Mouse (Mus musculus): ENCODE data around the gene A730049H05Rik.
A peak's percentile ranks its signal among the peaks of the same experiment; 100 is the strongest.

Gene A730049H05Rik

DNA sequence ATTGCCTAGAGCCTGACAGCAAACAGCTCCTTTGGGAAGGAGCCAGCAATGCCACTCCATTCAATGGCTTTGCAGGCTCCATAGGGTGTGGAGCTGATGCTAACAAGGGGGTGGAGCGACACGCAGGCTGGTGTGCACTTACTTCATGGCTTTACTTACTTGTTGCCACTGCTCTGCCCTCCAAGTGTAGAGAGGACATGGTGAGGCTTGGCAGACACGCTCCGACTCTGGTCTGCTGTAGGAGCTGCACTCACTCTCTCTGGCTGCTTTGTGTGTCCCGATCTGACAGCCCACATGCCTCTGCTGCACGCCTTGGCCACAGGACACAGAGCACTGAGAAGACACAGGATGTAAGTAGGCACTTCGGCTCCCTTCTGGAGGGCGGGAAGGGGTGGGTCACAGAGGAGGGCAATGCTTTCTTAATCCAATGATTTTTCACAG, at the start of gene A730049H05Rik:
A730049H05Rik (plus strand) TSS at position 168 of the 441 bp plus-strand sequence.
- DNase-seq: peak; percentile 11

DNA sequence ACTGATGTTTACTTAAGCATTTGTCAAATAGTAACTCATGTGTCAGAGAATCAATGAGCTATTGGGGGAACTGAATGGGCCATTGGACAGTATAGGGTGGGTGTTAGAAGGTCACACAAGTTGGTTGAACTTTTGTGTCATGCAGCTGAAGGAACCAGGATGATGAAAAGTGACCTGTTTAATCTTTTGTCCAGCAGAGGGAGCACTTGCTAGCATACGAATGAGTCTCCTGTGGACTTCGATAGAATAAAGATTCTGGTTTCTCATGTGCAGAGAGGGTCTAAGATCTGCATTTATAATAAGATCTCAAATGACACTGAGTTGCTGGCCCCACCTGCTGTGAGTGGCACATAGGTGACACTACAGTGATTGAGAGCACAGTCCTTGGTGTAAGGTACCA, 39.9 kb upstream of the A730049H05Rik start:
- no peak for DNase-seq

DNA sequence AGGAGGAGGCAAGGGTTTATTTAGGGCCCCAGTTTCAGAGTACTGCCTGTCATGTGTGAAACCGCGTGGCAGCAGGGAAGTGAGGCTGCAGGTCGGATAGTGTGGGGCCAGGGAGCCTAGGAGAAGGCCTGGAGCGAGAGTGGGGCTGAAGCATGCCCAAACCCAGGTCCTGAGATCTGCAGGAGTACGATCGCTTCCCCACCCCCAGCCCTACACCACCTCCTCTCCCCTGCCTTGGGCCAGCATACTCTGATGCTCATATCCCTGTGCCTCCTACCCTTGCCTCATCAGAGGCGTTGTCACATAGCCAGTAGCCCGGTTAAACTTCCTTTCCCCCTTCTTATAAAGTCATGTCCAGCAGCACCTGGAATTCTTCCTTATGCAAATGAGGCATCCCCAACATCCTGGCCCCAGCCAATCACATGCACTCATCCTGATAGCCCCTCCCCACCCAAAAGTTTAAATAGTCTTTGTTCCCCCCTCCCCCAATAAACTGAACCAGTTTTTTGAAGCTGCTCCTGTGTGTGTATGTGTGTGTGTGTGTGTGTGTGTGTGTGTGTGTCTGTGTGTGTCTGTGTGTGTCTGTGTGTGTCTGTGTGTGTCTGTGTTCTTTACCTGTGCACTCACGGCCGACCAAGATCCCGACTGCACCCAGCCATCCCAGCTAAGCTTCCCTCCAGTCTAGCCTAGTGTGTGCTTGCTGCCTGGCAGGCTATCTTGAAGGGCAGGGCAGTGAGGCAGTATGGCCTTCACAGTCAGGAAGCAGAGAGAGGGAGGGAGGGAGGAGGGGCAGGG, 36.9 kb upstream of the A730049H05Rik start:
- no peak for DNase-seq

DNA sequence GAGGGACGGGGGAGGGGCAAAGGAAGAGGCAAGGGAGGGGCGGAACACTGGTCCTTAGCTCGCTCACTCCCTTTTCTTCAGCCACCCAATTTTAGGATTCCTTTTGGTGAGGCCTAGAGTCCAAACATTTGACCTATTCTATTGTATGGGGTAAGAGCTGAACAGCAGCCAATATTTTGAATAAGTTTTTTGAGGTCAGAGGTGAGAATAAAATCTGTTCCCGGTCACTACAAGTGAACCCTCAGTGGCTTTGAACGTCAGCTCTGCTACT, 36.4 kb upstream of the A730049H05Rik start:
- no peak for DNase-seq

DNA sequence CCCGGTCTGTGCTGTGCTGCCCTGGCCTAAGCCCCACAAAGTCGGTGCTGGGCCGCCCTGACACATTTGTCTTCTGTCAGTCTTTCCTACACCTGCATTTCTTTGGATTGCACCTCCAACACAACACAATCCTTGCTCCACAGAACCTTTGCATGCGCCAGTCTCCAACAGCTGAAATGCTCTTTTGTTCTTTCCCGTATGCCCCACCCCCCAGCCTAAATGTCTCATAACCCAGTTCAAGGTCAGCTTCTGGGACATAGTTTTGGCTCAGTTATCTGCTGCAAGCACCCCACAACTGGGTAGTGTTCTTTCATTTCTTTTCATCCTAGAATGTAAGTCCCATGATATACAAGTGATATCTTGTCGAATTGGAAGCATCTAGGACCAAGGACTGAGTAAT, 34.8 kb upstream of the A730049H05Rik start:
- DNase-seq: no peak

DNA sequence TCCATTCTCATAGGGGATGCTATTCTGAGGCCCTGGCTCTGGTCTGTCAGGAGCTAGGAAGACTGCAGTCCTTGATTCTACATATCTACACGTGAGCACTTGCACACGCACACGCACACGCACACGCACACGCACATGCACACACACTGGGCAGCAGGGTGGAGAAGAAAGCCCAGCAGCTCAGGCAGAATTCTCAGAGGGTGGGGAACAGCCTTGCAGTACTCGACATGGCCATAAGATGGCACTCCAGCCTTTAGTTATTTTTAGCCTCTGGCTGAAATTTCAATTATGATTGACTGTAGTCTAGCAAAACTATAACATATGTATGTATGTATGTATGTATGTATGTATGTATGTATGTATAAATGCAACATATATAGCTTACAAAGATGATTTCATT, 31.5 kb upstream of the A730049H05Rik start:
- DNase-seq: no peak

DNA sequence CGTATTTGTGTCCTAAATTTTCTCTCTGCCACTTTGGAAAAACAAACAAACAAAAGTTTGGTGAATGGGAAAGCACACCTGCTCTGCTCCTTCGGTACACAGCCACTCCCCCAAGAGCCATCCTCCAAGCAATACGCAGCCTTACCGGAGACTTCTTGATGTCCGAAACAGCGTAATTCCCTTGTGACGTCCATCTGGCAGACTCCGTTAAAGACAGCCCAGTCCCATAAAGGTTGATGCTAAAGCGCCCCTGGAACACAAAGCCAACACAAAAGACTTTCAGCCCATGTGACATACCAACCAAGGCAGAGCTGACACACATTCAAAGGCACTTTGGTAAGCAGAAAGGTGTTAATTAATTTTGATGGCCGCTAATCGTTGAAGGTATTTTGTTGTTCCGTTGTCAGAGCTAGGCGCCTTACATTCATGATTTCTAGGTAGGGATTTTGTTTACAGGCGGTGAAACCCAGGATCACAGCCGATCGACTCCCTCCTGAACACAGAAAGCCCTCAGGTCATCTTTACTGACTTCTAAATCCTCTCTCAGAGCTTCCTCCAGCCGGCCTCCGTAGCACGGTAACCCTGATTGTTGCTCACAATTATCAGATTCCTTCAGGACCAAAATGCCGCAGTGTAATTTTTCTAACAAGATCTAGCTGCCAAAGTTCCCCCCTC, 29.4 kb upstream of the A730049H05Rik start:
- DNase-seq: no peak

DNA sequence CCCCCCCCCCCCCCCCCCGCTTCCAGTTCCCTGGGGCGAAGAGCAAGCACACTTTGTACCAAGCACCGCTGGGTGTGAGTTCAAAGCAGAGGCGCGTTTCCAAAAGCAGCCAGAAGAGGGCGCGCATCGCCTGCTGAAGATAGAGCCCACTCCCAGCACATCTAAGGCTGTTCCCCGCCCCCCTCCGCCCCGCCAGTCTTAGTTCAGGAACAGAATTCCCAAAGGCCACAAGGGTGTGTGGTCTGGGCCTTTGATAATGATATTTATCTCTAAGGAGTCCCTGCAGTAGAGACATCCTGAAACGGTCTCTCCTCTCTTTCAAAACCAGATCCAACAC, 28.9 kb upstream of the A730049H05Rik start:
- peak; percentile 89 for DNase-seq

DNA sequence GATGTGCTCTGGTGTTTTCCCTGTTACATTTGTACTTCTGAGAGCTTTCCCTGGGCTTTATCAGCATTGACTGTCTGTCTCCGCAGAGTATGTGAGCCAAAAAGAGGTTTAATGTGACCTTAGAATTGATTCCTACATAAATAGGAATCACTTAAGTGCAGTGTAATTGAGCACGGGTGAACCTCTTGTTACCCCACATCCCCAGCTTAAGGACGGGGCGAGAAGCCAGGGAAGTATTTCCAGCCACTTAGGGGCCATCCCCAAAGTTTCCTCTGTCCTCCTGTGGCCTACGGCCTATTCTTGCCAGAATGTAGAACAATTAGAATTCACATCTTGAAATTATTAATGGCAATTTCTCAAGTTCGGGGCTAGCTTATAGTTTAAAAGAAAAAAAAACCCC, 22.5 kb upstream of the A730049H05Rik start:
- DNase-seq: no peak

DNA sequence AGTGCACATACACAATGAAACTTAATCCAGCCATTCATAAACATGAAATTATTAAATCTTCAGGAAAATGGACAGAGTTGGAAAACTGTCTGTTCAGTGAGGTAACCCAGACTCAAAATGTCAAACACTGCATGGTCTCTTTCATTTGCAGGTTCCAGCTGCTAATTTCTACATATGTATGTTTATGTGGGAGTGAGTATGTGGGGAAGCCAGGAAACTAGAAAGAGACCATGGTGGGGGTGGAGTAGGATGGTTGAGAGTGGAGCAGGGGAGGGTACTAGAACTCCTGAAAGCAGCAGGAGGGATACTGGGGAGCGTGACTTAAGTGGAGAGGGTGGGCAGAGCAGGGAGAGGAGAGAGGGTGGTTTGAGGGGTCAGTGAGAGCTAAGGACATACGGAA, 14.8 kb upstream of the A730049H05Rik start:
- DNase-seq: no peak

DNA sequence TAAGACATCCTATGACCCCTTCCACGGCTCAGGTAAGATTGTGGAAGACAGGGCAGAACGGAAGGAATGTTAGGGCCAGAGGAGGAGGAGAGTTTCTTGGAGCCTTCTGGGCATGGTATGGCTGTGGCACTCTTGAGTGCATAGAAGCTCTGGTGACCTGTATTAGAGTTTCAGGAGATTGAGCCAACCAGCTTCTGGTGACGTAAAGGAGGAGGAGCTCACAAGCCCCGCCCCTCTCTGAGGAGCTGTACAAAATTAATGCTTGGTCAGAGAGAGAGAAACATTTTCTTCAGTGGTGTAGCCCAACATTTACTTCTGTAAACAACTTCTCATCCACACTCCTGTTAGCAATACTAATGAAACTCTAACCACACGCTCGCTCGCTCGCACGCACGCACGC, 13.9 kb upstream of the A730049H05Rik start:
- DNase-seq: no peak

DNA sequence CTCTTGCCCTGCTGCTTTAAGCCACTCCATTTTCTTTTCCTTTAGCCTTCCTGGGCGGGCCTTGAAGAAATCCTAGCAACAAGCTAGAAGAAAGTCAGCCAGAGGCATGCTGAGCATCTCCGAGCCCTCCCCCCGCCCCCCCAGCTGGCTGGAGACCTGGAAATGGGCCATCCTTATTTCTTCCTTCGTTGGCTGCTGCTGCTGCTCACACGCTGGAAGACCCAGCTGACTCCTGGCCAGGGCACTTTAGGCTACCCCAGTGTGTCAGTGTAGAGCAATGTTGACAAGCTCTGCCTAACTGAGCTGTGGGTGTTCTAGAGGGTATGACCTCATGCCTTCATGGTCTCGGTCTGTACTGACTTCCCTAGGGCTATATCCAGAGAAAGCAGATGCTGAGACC, 13.1 kb upstream of the A730049H05Rik start:
- DNase-seq: no peak

DNA sequence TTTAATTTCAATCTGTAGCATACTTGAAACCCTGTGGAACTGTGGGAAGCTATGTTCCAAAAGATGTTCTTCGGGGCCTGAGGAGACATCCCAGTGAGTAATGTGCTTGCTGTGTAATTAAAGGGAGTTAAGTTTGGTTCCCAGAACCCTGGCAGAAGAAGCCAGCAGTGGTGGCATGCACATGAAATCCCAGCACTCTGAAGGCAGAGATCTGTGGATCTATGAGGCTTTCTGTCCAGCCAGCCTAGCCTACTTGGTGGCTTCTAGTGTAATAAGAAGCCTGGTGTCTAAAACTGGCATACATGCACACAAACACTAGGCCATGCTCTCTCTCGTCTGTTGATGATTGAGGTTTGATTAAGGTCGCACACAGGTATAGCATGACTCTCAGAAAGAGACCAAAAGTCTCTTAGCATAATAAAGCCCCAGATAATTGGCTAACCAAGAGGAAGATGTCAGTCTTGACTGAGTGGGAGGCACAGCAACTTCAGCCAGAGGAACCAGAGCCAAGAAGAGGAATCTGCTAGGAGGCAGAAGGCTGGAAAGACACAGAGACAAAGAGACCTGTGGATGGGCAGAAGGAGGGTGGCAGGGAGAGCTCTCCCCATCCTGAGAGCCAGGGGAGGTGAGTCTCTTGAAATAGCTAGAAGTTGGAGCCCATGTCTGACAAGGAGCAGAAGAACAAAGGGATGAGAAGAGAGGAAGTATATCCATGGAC, 11.9 kb upstream of the A730049H05Rik start:
- DNase-seq: no peak

DNA sequence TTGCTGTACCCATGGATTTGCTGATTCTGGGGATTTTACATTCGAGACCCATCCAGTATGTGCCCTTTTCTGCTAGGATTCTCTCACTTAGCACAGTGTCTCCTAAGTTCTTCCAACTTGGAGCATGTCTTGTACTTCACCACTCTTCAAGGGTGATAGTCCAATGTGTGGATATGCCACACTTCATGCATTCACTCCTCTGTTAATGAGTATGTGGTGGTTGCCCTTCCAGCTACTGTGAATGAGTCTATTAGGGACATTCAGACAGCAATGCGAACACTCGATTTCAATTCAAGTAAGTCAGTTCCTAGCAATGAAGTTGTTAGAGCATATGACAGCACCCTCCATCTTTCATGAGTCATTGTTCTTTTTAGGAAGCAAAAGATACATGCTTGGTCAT, 6.5 kb upstream of the A730049H05Rik start:
- DNase-seq: peak; percentile 59

DNA sequence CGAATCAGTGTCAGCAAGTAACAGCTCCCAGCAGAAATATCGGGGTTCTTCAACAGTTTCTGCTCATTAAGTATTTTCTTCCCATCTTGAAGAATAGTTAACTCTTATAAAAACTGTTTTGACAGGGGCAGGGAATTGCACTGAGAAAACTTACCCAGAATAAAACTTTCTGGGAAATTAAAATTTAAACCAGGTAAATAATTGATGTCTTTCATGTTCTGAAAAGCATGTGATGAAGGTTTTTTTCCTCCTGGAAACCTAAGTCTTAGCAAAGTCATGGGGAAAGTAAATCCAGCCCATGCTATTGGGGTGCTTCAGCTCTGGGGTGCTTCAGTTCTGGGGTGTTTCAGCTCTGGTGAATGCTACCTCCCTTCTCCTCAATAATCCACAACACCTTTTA, 5.7 kb upstream of the A730049H05Rik start:
- no peak for DNase-seq

DNA sequence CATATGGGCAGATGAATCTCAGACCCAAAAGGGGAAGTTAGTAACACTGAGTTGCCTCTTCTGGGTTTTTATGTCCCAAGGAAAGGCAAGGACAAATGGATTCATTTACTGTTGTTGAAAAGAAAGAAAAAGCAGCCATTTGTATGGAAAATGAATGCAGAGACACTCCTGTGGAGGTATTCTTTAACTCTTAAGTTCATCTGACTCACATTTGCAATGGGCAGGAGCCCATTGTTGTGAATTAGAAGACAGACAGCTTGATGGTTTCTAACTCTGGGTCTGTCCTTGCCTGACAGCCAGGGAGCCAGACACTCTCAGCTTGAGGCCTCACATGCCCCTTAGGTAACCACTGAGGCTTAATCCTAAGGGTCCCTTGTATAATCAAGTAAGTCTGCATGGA, 4.7 kb upstream of the A730049H05Rik start:
- DNase-seq: no peak

DNA sequence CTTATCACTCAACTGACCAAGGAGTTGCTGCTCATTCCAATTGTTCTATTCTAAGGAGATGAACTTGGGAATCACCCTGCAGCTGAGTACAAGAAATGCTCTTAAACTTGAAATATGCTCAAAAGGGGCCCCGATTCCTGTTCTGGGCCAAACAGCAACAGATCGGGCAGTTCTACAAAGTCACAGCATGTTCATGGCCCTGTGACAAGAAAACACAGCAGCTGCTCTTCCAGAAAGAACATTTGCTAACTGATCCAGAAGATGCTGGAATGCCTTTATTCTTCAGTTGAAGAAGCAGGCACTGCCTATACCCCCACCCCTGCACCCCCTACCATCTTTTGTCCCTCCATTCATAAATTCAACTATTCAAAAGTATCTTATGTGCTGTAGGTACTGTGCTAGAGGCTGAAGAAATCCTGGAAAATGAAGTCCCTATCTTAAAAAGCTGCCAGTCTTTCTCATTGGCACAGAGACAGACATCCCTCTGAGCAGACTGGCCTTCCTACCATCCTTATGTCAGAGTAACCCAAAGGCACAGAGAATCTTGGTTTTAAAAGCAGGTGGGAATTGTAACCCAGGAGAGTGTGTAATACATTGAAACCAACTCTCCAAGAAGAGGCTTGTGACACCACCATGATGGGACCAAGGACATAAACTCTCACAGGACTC, 3.4 kb upstream of the A730049H05Rik start:
- peak; percentile 24 for DNase-seq

DNA sequence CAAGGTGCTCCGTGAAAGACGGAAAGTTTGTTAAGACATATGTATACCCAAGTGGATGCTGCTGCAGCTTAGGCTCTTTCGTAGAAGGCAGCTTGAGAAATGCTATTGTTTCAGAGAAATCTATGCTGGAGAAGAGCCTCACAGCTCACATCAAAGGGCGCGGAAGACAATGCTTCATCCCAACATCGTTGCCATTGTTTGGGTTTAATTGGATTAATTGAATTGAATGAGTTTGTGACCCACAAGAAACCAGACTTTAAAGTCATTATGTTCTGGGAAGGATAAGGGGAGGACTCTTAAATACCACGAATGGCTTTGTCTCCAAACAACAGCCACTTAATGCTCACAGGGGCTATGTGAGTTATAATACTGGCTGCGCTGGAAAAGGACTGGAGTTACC, 1.4 kb downstream of the A730049H05Rik start:
- no peak for DNase-seq

DNA sequence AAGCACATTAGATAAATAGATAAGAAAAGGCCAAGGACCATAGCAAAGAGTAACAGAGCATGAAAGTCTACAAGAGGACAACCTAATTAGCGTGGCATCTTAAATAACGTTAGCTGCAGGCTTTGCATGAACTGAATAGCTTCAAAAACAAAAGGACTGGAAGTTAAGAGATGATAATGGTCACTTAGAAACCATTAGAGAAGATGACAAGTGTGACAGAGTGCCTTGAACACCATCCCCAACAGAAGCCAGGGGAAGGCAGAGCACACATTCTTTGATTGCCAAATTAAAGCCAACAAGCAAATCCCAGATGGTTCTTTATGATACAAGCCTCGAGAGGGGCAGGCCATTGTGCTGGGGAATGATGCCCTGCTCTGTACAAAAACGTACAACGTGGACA, 5.3 kb downstream of the A730049H05Rik start:
- DNase-seq: no peak

DNA sequence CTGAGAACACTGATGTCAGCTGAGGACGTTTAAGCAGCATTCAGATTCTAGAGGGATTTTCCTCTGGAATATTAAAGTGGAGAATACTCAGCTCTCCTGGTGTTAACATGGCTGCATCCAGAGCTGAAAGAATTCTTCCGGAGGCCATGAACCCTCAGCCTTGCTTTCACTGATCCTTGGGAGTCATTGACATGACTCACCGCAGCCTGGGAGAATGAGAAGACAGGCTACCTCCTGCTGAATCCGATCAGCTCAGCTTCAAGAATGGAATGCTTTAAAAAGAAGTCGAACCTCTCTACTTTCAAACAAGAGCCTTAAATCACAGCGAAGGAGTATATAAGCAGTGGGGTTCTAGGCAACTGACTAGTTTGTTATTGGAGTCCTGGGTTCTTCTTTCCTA, 5.7 kb downstream of the A730049H05Rik start:
- no peak for DNase-seq

DNA sequence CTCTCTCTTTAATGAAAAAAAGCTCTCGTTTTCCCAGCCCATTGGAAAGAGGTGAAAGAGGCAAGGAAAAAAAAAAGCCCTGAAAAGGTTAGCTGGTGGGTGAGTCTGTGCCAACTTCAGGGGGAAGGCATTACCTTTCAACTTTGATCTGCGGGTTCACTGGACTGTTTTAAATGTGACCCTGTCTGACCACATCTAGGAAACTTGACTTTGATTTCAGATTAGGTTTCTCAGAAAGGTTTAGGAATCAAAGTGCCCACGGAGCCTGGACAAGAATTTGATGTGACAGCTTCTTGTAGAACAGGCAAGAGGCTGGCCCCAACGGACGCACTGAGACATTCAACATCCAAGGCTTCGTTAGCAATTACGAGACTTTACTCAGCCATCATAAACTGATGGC, 7.7 kb downstream of the A730049H05Rik start:
- peak; percentile 51 for DNase-seq

DNA sequence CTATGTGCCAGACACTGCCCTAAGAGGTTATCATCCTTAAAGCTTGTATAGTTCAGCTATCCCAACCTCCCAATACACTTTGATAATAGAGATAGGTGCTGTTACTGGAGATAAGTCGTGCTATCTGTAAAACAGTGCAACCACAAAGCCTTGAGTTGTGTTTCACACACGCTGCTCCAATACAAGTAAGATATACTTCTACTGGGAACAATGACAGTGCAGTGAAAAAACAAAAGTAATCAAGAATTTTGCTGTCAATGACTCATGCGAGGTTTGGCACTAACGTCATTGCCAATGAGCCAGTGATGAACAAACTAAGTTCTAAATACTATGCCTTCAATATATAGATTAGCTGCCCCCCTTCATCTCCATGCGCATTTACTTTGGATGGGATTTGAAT, 10.3 kb downstream of the A730049H05Rik start:
- no peak for DNase-seq

DNA sequence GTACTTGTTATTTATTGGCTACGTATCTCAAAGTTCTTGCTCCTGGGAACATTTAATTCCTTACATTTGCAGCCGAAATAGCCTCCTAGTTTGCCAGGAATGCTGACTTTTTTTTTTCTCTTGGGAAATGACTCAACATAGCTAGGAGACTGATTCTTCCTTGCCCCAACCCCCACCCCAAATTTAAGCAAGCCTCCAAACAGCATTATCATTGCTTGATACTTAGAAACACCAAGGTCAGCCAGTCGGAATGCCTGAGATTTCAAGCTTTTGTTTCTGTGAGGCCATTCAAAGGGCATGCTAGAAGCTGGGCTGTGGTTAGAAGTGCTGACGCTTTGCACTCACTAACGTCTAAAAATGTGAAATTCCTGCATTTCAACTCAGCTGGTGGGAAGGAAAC, 11.1 kb downstream of the A730049H05Rik start:
- DNase-seq: no peak

DNA sequence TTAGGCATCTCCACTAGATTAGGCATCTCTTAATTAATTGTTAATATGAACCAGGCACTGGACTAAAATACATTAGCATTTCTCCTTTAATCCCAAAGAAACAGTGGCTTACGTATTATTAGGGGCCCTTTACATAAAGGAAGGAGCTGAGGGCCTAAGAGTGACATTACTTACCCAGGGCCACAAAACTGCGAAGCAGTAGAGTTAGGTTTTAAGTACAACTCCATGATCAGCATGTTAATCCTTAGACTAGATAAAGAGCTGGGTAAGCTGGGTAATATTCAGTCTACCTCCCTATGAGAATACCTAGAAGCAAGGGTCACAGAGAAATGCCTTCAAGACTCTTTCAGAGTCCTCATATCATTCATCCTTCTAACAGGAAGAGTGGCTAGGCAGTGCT, 12.9 kb downstream of the A730049H05Rik start:
- DNase-seq: no peak
